Mouse (Mus musculus) intestine, embryonic 16.5 days (tissue): ENCODE results near the gene Tsks. TPM values are rescaled to one million over a fixed set of nuclear protein-coding genes. Genes with fewer than 3 reads are reported as not detected.

ENCODE experiments used
- ATAC-seq: fragments of 200-750 bp; cut with Nextera tagmentation; 2 replicates; pipeline ENCODE4 v1.8.0; 2017; ENCODE audit warnings: moderate TSS enrichment, moderate library complexity
- H3K27ac ChIP-seq: fragments of 300-500 bp; sonication (generic); 2 replicates; pipeline ENCODE4 v1.5.1; 2014; ENCODE audit warnings: mild to moderate bottlenecking, low read length
- H3K27me3 ChIP-seq: fragments of 300-500 bp; sonication (generic); replicated peaks from 2 replicates; pipeline ENCODE4 v1.6.1; 2014; ENCODE audit warnings: low read length, control low read depth, mixed read lengths; ENCODE audit not compliant: control insufficient read depth, insufficient read depth
- H3K36me3 ChIP-seq: fragments of 300-500 bp; sonication (generic); 2 replicates; pipeline ENCODE4 v1.6.1; 2014; ENCODE audit warnings: low read length, control low read depth; ENCODE audit not compliant: control insufficient read depth, insufficient read depth
- H3K4me1 ChIP-seq: fragments of 300-500 bp; sonication (generic); 2 replicates; pipeline ENCODE4 v1.6.1; 2014; ENCODE audit warnings: low read length, control low read depth, mixed read lengths; ENCODE audit not compliant: control insufficient read depth, insufficient read depth
- H3K4me2 ChIP-seq: fragments of 300-500 bp; sonication (generic); 2 replicates; pipeline ENCODE4 v1.6.1; 2014; ENCODE audit warnings: low read depth, low read length, control low read depth
- H3K4me3 ChIP-seq: fragments of 300-500 bp; sonication (generic); 2 replicates; pipeline ENCODE4 v1.5.1; 2014; ENCODE audit warnings: mild to moderate bottlenecking, low read length
- H3K9ac ChIP-seq: fragments of 300-500 bp; sonication (generic); 2 replicates; pipeline ENCODE4 v1.6.1; 2014; ENCODE audit warnings: low read depth, low read length
- H3K9me3 ChIP-seq: fragments of 300-500 bp; sonication (generic); 2 replicates; pipeline ENCODE4 v1.6.1; 2016; ENCODE audit warnings: low read length, control low read depth; ENCODE audit not compliant: control insufficient read depth
- WGBS: fragments of 180-500 bp; shearing (Covaris S2); extraction: QIAGEN DNeasy Blood & Tissue Kit; methylation state at CpG from one replicate; pipeline ENCODE4 v1.1.7; 2014; 5-methylcytosine and 5-hydroxymethylcytosine counted together
- polyA plus RNA-seq: library from polyadenylated mRNA; unstranded; fragments of >200 nt; fragmentation: Nextera tagmentation; extraction: Ambion mirVana; gene quantifications from 2 replicates; pipeline ENCODE4 v1.2.1, GENCODE M21; 2015

Tsks gene
- polyA plus RNA-seq, 1 experiment from 2014 or later, result not detected

- 62% methylated on average over 6 of the region's 6 CpGs for WGBS
- no peaks in the 10 kb centered on the region for H3K36me3 ChIP-seq
These were observed 13.3 kb downstream of the Tsks start for GRCm38 (mm10) chr7:44956266-44956665.

GRCm38 (mm10) chr7:44957183-44957835 lies 14.3 kb downstream of the Tsks start:
- H3K4me2 ChIP-seq, result no peak overlapping the region
- no peak overlapping the region for H3K4me3 ChIP-seq
- no peak overlapping the region for H3K27ac ChIP-seq
- H3K9me3 ChIP-seq, result no peaks in the 10 kb centered on the region
- whole genome bisulfite sequencing, result 77% methylated on average over 20 of the region's 20 CpGs
- no peaks in the 10 kb centered on the region for H3K27me3 ChIP-seq
- no peak overlapping the region for H3K9ac ChIP-seq
- H3K4me1 ChIP-seq, result no peaks in the 10 kb centered on the region; the same call in 1 of the 2 replicates
- no peak for ATAC-seq
- H3K36me3 ChIP-seq, result no peaks in the 10 kb centered on the region

More at GRCm38 (mm10) chr7:44956266-44956665, 13.3 kb downstream of the Tsks start:
- Histone ChIP-seq H3K4me2 (no peak overlapping the region), H3K27ac (no peak overlapping the region), H3K9ac (no peak overlapping the region), H3K27me3 (peaks cover 5% of the 10 kb centered on the region), H3K4me3 (no peak overlapping the region), H3K4me1 (peaks cover 5% of the 10 kb centered on the region), H3K9me3 (no peaks in the 10 kb centered on the region)
- ATAC-seq, result no peak

GRCm38 (mm10) chr7:44958208-44958607 lies 15.2 kb downstream of the Tsks start:
- H3K4me3 ChIP-seq, result no peak overlapping the region
- H3K9me3 ChIP-seq, result no peaks in the 10 kb centered on the region
- no peaks in the 10 kb centered on the region for H3K27me3 ChIP-seq
- no peaks in the 10 kb centered on the region for H3K36me3 ChIP-seq
- no peak for ATAC-seq
- no peak overlapping the region for H3K27ac ChIP-seq
- no peaks in the 10 kb centered on the region for H3K4me1 ChIP-seq
- H3K9ac ChIP-seq, result no peak overlapping the region
- no peak overlapping the region for H3K4me2 ChIP-seq
- WGBS, result 51% methylated on average over 7 of the region's 7 CpGs

- no peaks in the 10 kb centered on the region for H3K4me1 ChIP-seq
- H3K27ac ChIP-seq, result no peak overlapping the region
- no peak overlapping the region for H3K4me2 ChIP-seq
- no peak overlapping the region for H3K4me3 ChIP-seq
- no peak overlapping the region for H3K9ac ChIP-seq
- H3K27me3 ChIP-seq, result no peaks in the 10 kb centered on the region
- ATAC-seq, result no peak
- H3K36me3 ChIP-seq, result no peaks in the 10 kb centered on the region
- WGBS, result 77% methylated on average over 8 of the region's 8 CpGs
- no peaks in the 10 kb centered on the region for H3K9me3 ChIP-seq
These were observed 16.3 kb downstream of the Tsks start for GRCm38 (mm10) chr7:44959281-44959680.

- 85% methylated on average over 10 of the region's 10 CpGs for WGBS
- Histone ChIP-seq H3K27ac (no peak overlapping the region), H3K4me1 (no peaks in the 10 kb centered on the region), H3K4me2 (no peak overlapping the region), H3K36me3 (no peaks in the 10 kb centered on the region), H3K9me3 (no peaks in the 10 kb centered on the region), H3K4me3 (no peak overlapping the region), H3K9ac (no peak overlapping the region), H3K27me3 (no peaks in the 10 kb centered on the region)
- ATAC-seq, result no peak
These were observed 17.0 kb downstream of the Tsks start for GRCm38 (mm10) chr7:44959874-44960511.

- 86% methylated on average over 13 of the region's 13 CpGs for WGBS
- H3K9ac ChIP-seq, result no peak overlapping the region
- H3K4me2 ChIP-seq, result no peak overlapping the region
- no peak for ATAC-seq
- no peaks in the 10 kb centered on the region for H3K36me3 ChIP-seq
- H3K4me3 ChIP-seq, result no peak overlapping the region
- H3K27ac ChIP-seq, result no peak overlapping the region
- H3K4me1 ChIP-seq, result no peaks in the 10 kb centered on the region
- H3K9me3 ChIP-seq, result no peaks in the 10 kb centered on the region
- H3K27me3 ChIP-seq, result no peaks in the 10 kb centered on the region
These were observed 17.5 kb downstream of the Tsks start for GRCm38 (mm10) chr7:44960512-44960910.

- H3K27ac ChIP-seq, result no peak overlapping the region
- H3K4me1 ChIP-seq, result no peaks in the 10 kb centered on the region
- H3K9me3 ChIP-seq, result no peaks in the 10 kb centered on the region
- no peak for ATAC-seq
- no peaks in the 10 kb centered on the region for H3K36me3 ChIP-seq
- H3K4me2 ChIP-seq, result no peak overlapping the region
- no peak overlapping the region for H3K9ac ChIP-seq
- 60% methylated on average over 8 of the region's 8 CpGs for WGBS
- H3K4me3 ChIP-seq, result no peak overlapping the region
- H3K27me3 ChIP-seq, result no peaks in the 10 kb centered on the region
These were observed 19.3 kb downstream of the Tsks start for GRCm38 (mm10) chr7:44962337-44962736.

GRCm38 (mm10) chr7:44962831-44963230 lies 19.8 kb downstream of the Tsks start:
- H3K27ac ChIP-seq, result no peak overlapping the region
- H3K9ac ChIP-seq, result no peak overlapping the region
- no peaks in the 10 kb centered on the region for H3K4me1 ChIP-seq
- 89% methylated on average over 5 of the region's 5 CpGs for WGBS
- no peaks in the 10 kb centered on the region for H3K9me3 ChIP-seq
- no peak overlapping the region for H3K4me2 ChIP-seq
- no peaks in the 10 kb centered on the region for H3K36me3 ChIP-seq
- H3K27me3 ChIP-seq, result no peaks in the 10 kb centered on the region
- no peak for ATAC-seq
- no peak overlapping the region for H3K4me3 ChIP-seq

GRCm38 (mm10) chr7:44964990-44965389 lies 22.0 kb downstream of the Tsks start:
- no peak for ATAC-seq
- Histone ChIP-seq H3K4me2 (no peak overlapping the region), H3K9ac (no peak overlapping the region), H3K36me3 (no peaks in the 10 kb centered on the region), H3K4me3 (no peak overlapping the region), H3K9me3 (no peaks in the 10 kb centered on the region), H3K27ac (no peak overlapping the region), H3K4me1 (no peaks in the 10 kb centered on the region), H3K27me3 (no peaks in the 10 kb centered on the region)
- 94% methylated on average over 13 of the region's 13 CpGs for WGBS
